Mouse (Mus musculus) CH12.LX (cell line): Measurements from ENCODE around the gene Pah. TPM values are rescaled to one million over a fixed set of nuclear protein-coding genes. Genes with fewer than 3 reads are reported as not detected.
A peak's percentile ranks its signal among the peaks of the same experiment; 100 is the strongest.

Source experiments
- DNase-seq: peaks from one replicate; pipeline ENCODE4 v3.0.0-alpha.2; 2013; ENCODE audit errors: extremely low read depth
- H3K27ac ChIP-seq: 2 replicates; pipeline ENCODE4 v1.5.1; 2012; ENCODE audit warnings: low read depth, mild to moderate bottlenecking, control low read depth, moderate library complexity; ENCODE audit not compliant: insufficient read depth
- H3K27me3 ChIP-seq: replicated peaks from 2 replicates; pipeline ENCODE3; 2012; ENCODE audit warnings: inconsistent platforms
- H3K36me3 ChIP-seq, 2 experiments: replicated peaks in 1 of 2; 2 replicates each; pipeline versions ENCODE3 to v1.6.1; 2012; ENCODE audit warnings: inconsistent platforms in 1 of 2, low read length in 1 of 2, mild to moderate bottlenecking in 1 of 2, mixed read lengths in 1 of 2, moderate library complexity in 1 of 2; ENCODE audit not compliant: control insufficient read depth in 1 of 2, insufficient read depth in 1 of 2
- H3K4me1 ChIP-seq, 2 experiments: 2 replicates each; pipeline ENCODE4 v1.6.1; 2012; ENCODE audit warnings: inconsistent platforms in 1 of 2, moderate library complexity in 1 of 2; ENCODE audit not compliant: insufficient read depth in 2 of 2, control insufficient read depth in 1 of 2
- H3K4me2 ChIP-seq: 2 replicates; pipeline ENCODE4 v1.6.1; 2012; ENCODE audit warnings: low read depth, mild to moderate bottlenecking, control low read depth; ENCODE audit not compliant: poor library complexity, insufficient read depth, severe bottlenecking
- H3K4me3 ChIP-seq, 3 experiments: fragments of 150-350 bp in 1 of 3; sonication (generic) in 1 of 3; replicated peaks in 1 of 3; 2 replicates each; pipeline versions ENCODE3 to v1.5.1; 2011 to 2012; ENCODE audit warnings: low read depth in 2 of 3, low read length in 2 of 3, mild to moderate bottlenecking in 2 of 3, moderate library complexity in 2 of 3, control low read depth in 1 of 3, improper control_type of control experiment in 1 of 3, inconsistent platforms in 1 of 3, mixed read lengths in 1 of 3; ENCODE audit not compliant: poor library complexity in 1 of 3
- H3K79me2 ChIP-seq: replicated peaks from 2 replicates; pipeline ENCODE4 v1.6.1; 2012; ENCODE audit warnings: mild to moderate bottlenecking, moderate library complexity; ENCODE audit not compliant: control insufficient read depth, poor library complexity, insufficient read depth, severe bottlenecking; ENCODE audit errors: extremely low read depth
- H3K9ac ChIP-seq: 2 replicates; pipeline ENCODE4 v1.6.1; 2012; ENCODE audit warnings: low read depth, mild to moderate bottlenecking, control low read depth, moderate library complexity; ENCODE audit not compliant: insufficient read depth
- H3K9me3 ChIP-seq: replicated peaks from 2 replicates; pipeline ENCODE3; 2012; ENCODE audit warnings: low read length, inconsistent platforms, mixed read lengths
- BHLHE40 ChIP-seq: IDR thresholded peaks from 2 replicates; pipeline ENCODE4 v1.6.1; 2011; ENCODE audit warnings: mild to moderate bottlenecking, low read depth, low read length, improper control_type of control experiment
- CHD1 ChIP-seq: IDR thresholded peaks from 2 replicates; pipeline ENCODE4 v1.6.1; 2012; ENCODE audit warnings: low read depth, low read length, improper control_type of control experiment, inconsistent platforms
- ETS1 ChIP-seq: conservative IDR thresholded peaks from 2 replicates; pipeline ENCODE4 v1.6.1; 2012; ENCODE audit warnings: low read depth, mild to moderate bottlenecking, inconsistent platforms, low read length, improper control_type of control experiment, moderate library complexity
- GABPA ChIP-seq: IDR thresholded peaks from 2 replicates; pipeline ENCODE4 v1.6.1; 2012; ENCODE audit warnings: low read depth, low read length, improper control_type of control experiment, inconsistent platforms; ENCODE audit not compliant: insufficient replicate concordance
- IRF4 ChIP-seq: IDR thresholded peaks from 2 replicates; pipeline ENCODE4 v1.6.1; 2014; ENCODE audit warnings: low read depth, mild to moderate bottlenecking, inconsistent platforms, low read length, improper control_type of control experiment
- JUN ChIP-seq: IDR thresholded peaks from 2 replicates; pipeline ENCODE4 v1.6.1; 2011; ENCODE audit warnings: low read depth, mild to moderate bottlenecking, low read length, improper control_type of control experiment, moderate library complexity; ENCODE audit not compliant: insufficient read depth
- KAT2A ChIP-seq: IDR thresholded peaks from 2 replicates; pipeline ENCODE4 v1.6.1; 2012; ENCODE audit warnings: low read length, improper control_type of control experiment, inconsistent platforms; ENCODE audit not compliant: insufficient replicate concordance
- MAZ ChIP-seq: IDR thresholded peaks from 2 replicates; pipeline ENCODE4 v1.6.1; 2012; ENCODE audit warnings: low read depth, mild to moderate bottlenecking, inconsistent platforms, low read length, improper control_type of control experiment, moderate library complexity
- MEF2A ChIP-seq: IDR thresholded peaks from 2 replicates; pipeline ENCODE4 v1.6.1; 2014; ENCODE audit warnings: low read depth, mild to moderate bottlenecking, inconsistent platforms, low read length, improper control_type of control experiment, borderline replicate concordance
- MXI1 ChIP-seq: IDR thresholded peaks from 2 replicates; pipeline ENCODE4 v1.6.1; 2011; ENCODE audit warnings: mild to moderate bottlenecking, low read depth, low read length, improper control_type of control experiment
- MYC ChIP-seq: IDR thresholded peaks from 2 replicates; pipeline ENCODE4 v1.6.1; 2011; ENCODE audit warnings: low read depth, mild to moderate bottlenecking, improper control_type of control experiment, low read length
- NELFE ChIP-seq: IDR thresholded peaks from 2 replicates; pipeline ENCODE4 v1.6.1; 2011; ENCODE audit warnings: low read depth, low read length, improper control_type of control experiment
- PAX5 ChIP-seq: IDR thresholded peaks from 2 replicates; pipeline ENCODE4 v1.6.1; 2012; ENCODE audit warnings: low read length, inconsistent platforms, mixed read lengths
- RAD21 ChIP-seq: IDR thresholded peaks from 2 replicates; pipeline ENCODE4 v1.6.1; 2011; ENCODE audit warnings: low read depth, mild to moderate bottlenecking, low read length, improper control_type of control experiment, moderate library complexity
- TBP ChIP-seq: conservative IDR thresholded peaks from 2 replicates; pipeline ENCODE4 v1.6.1; 2011; ENCODE audit warnings: low read depth, low read length, improper control_type of control experiment
- dilution Hi-C: fragments of 300-500 bp; cut with MboI; formaldehyde crosslinking; loops from 2 replicates; pipeline ENCODE4 v1.14.3; 2020; ENCODE audit warnings: low sequenced_read_pairs; ENCODE audit not compliant: extremely low pct_unique_long_range_greater_than_20kb, extremely low pct_ligation_motif_present
- in situ Hi-C: fragments of 300-500 bp; cut with MboI; formaldehyde crosslinking; loops from 3 replicates; pipeline ENCODE4 v1.14.3; 2019; ENCODE audit warnings: low sequenced_read_pairs, low pct_ligation_motif_present, low pct_unique_long_range_greater_than_20kb, mixed read lengths
- polyA plus RNA-seq: library from polyadenylated mRNA; unstranded; fragments of >175 nt; gene quantifications from 2 replicates; pipeline ENCODE4 v1.2.1, GENCODE M21; 2012; ENCODE audit warnings: low read depth; ENCODE audit not compliant: insufficient read length
- total RNA-seq, 2 experiments: library from RNA; depleted of rRNA; stranded (reverse); fragments of 300-350 nt in 1 of 2; fragments of >200 nt in 1 of 2; gene quantifications; 2 replicates each; pipeline ENCODE4 v1.2.3; 2012 to 2014

Pah gene
- total and polyA plus RNA-seq, 3 experiments: not detected

DNA sequence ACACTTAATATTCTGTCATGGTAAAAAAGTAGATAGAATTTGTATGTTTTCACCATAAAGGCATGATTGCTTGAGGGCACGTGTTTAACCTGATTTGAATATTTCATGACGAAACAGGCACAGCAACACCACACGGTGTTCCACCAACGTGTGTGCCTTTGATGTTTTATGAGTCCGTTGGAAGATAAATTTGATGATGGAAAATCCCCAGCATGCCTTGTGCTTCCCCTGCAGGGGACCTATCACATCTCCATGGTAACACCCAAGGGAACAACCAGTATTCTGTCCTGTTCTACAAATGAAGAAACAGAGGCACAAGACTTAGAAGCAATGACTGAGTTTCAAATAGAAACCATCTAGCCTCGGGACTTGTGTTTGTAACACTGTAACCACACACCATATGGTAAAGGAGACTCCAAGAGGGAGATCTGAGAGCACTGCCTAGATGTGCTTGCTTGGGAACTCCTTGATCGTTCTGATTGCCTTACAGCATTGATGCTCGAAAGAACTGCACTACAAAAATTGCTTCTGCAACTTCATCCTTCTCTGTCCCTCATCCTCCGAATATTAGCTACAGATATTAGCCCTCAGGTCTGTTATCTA lies 75.6 kb downstream of the Pah start:
- in situ Hi-C loops (no loop called here), dilution Hi-C loops (no loop called here)
- Histone ChIP-seq H3K27me3 (peaks cover 2% of the 10 kb centered on the region), H3K4me3 (peak overlapping the region in 1 of 3 experiments; percentile 20), H3K79me2 (no peaks in the 10 kb centered on the region), H3K36me3 (no peaks in the 10 kb centered on the region), H3K4me2 (peak overlapping the region; percentile 19), H3K4me1 (peaks cover 0 to 15% of the 10 kb centered on the region in 2 experiments; a peak in 2 of 4 replicates), H3K9me3 (no peaks in the 10 kb centered on the region), H3K27ac (no peak overlapping the region), H3K9ac (no peak overlapping the region)
- peak; percentile 51 for DNase-seq
- TF ChIP-seq GABPA (no peak), CHD1 (no peak), TBP (peak; percentile 94), IRF4 (no peak), BHLHE40 (peak; percentile 62), PAX5 (no peak), ETS1 (no peak), NELFE (no peak), MAZ (0 out of 2 replicates have a peak, but pooled peaks have one; percentile 7), RAD21 (no peak), MEF2A (no peak), MXI1 (no peak)

DNA sequence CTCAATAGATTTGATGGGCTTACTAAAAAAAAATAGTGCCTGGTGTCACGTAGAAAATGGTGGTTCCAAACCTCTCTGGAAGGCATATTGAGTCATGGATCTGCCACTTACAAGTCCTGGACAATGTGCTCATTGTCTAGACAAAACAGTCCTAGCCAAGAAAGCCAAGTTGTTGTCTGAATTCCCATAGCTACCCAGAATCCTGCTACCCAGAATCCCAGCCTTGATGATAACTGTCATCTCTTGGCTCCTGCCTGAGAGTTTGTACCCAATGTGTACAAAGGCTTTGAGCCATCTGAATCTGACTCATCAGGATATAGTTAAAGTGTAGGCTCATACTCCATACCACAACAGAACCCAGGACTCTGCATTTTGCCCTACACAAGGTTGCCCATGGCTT lies 80.6 kb downstream of the Pah start:
- H3K9me3 ChIP-seq: no peaks in the 10 kb centered on the region
- no peak for DNase-seq
- no peak overlapping the region for H3K9ac ChIP-seq
- no peak overlapping the region for H3K4me2 ChIP-seq
- H3K79me2 ChIP-seq: no peaks in the 10 kb centered on the region
- no peak overlapping the region for H3K4me3 ChIP-seq
- H3K27me3 ChIP-seq: no peaks in the 10 kb centered on the region
- in situ Hi-C loops: no loop called here
- H3K4me1 ChIP-seq: peaks cover 0 to 5% of the 10 kb centered on the region in 2 experiments; a peak in 2 of 4 replicates
- H3K27ac ChIP-seq: no peak overlapping the region
- TF ChIP-seq MXI1 (no peak), ETS1 (no peak), KAT2A (no peak), JUN (no peak), IRF4 (no peak), MYC (no peak)
- H3K36me3 ChIP-seq: no peaks in the 10 kb centered on the region
- dilution Hi-C loops: no loop called here
